Mouse (Mus musculus) thymus, adult 2 months (tissue): ENCODE results near the gene Thrb. TPM values are rescaled to one million over a fixed set of nuclear protein-coding genes. Genes with fewer than 3 reads are reported as not detected.

Experiments used
- DNase-seq: peaks from one replicate; pipeline ENCODE4 v3.0.0; 2021
- H3K27ac ChIP-seq: fragments of 200-500 bp; 2 replicates; pipeline ENCODE4 v1.5.1; 2012; ENCODE audit warnings: low read length, control low read depth; ENCODE audit not compliant: control insufficient read depth, insufficient read depth
- H3K27me3 ChIP-seq: fragments of 200-500 bp; 2 replicates; pipeline ENCODE4 v1.6.1; 2012; ENCODE audit warnings: mild to moderate bottlenecking, low read length, moderate library complexity, mixed read lengths; ENCODE audit not compliant: control insufficient read depth, insufficient read depth
- H3K36me3 ChIP-seq: fragments of 200-500 bp; 2 replicates; pipeline ENCODE4 v1.6.1; 2012; ENCODE audit warnings: mild to moderate bottlenecking, low read length, moderate library complexity; ENCODE audit not compliant: control insufficient read depth, insufficient read depth
- H3K4me1 ChIP-seq: fragments of 200-500 bp; replicated peaks from 2 replicates; pipeline ENCODE4 v1.6.1; 2012; ENCODE audit warnings: low read length; ENCODE audit not compliant: control insufficient read depth, insufficient read depth
- H3K4me3 ChIP-seq: fragments of 200-500 bp; 2 replicates; pipeline ENCODE4 v1.5.1; 2012; ENCODE audit warnings: mild to moderate bottlenecking, low read length, control low read depth, moderate library complexity; ENCODE audit not compliant: control insufficient read depth, insufficient read depth
- CTCF ChIP-seq: fragments of 200-500 bp; IDR thresholded peaks from 2 replicates; pipeline ENCODE4 v1.5.1; 2012; ENCODE audit warnings: mild to moderate bottlenecking, control low read depth, low read length, moderate library complexity, borderline replicate concordance; ENCODE audit not compliant: control insufficient read depth, poor library complexity, insufficient read depth; ENCODE audit errors: extremely low read depth
- POLR2A ChIP-seq: fragments of 200-500 bp; IDR thresholded peaks from 2 replicates; pipeline ENCODE4 v1.6.1; 2012; ENCODE audit warnings: mild to moderate bottlenecking, low read length, control low read depth, moderate library complexity; ENCODE audit not compliant: control insufficient read depth, poor library complexity, insufficient read depth; ENCODE audit errors: extremely low read depth
- WGBS: fragments of 180-500 bp; shearing (Covaris S2); methylation state at CpG from one replicate; pipeline ENCODE4 v1.1.7; 2018; 5-methylcytosine and 5-hydroxymethylcytosine counted together
- polyA plus RNA-seq: library from polyadenylated mRNA; depleted of rRNA; stranded (reverse); fragments of >200 nt; gene quantifications from 2 replicates; pipeline ENCODE4 v1.2.3, GENCODE M21; 2012

Thrb gene
- polyA plus RNA-seq, 1 experiment = 1.5 TPM

GRCm38 (mm10) chr14:18016604-18017003, 356.5 kb downstream of the Thrb start:
- H3K4me1 ChIP-seq = peaks cover 24% of the 10 kb centered on the region
- no peak for DNase-seq
- 96% methylated on average over 5 of the region's 5 CpGs for WGBS
- no peak overlapping the region for H3K4me3 ChIP-seq
- H3K36me3 ChIP-seq = no peaks in the 10 kb centered on the region
- H3K27ac ChIP-seq = no peak overlapping the region
- no peak for TF ChIP-seq POLR2A
- no peak for TF ChIP-seq CTCF
- H3K27me3 ChIP-seq = no peaks in the 10 kb centered on the region

GRCm38 (mm10) chr14:18020128-18020527, 360.1 kb downstream of the Thrb start:
- no peak for DNase-seq
- no peak overlapping the region for H3K4me3 ChIP-seq
- no peak overlapping the region for H3K27ac ChIP-seq
- 50% methylated on average over 4 of the region's 4 CpGs for WGBS
- no peaks in the 10 kb centered on the region for H3K27me3 ChIP-seq
- H3K36me3 ChIP-seq = no peaks in the 10 kb centered on the region
- TF ChIP-seq POLR2A (no peak), CTCF (no peak)
- peaks cover 25% of the 10 kb centered on the region for H3K4me1 ChIP-seq

GRCm38 (mm10) chr14:18020636-18021035, 360.6 kb downstream of the Thrb start:
- no peaks in the 10 kb centered on the region for H3K36me3 ChIP-seq
- H3K27me3 ChIP-seq = no peaks in the 10 kb centered on the region
- no peak overlapping the region for H3K4me3 ChIP-seq
- TF ChIP-seq CTCF = no peak
- no peak for TF ChIP-seq POLR2A
- peaks cover 25% of the 10 kb centered on the region for H3K4me1 ChIP-seq
- DNase-seq = no peak
- WGBS = 94% methylated on average over 3 of the region's 3 CpGs
- H3K27ac ChIP-seq = peak overlapping the region; percentile 6; the same call in 1 of the 2 replicates

GRCm38 (mm10) chr14:18021726-18022125, 361.7 kb downstream of the Thrb start:
- Histone ChIP-seq H3K4me1 (peaks cover 24% of the 10 kb centered on the region), H3K36me3 (no peaks in the 10 kb centered on the region), H3K27me3 (no peaks in the 10 kb centered on the region), H3K4me3 (no peak overlapping the region), H3K27ac (peak overlapping the region; percentile 80)
- WGBS = 39% methylated on average over 2 of the region's 2 CpGs
- no peak for TF ChIP-seq CTCF
- TF ChIP-seq POLR2A = no peak
- peak; percentile 43 for DNase-seq

- H3K4me1 ChIP-seq = peaks cover 24% of the 10 kb centered on the region
- DNase-seq = no peak
- TF ChIP-seq POLR2A (no peak), CTCF (no peak)
These were observed 362.3 kb downstream of the Thrb start for GRCm38 (mm10) chr14:18022351-18022750.

GRCm38 (mm10) chr14:18027867-18028266, 367.8 kb downstream of the Thrb start:
- 91% methylated on average over 1 of the region's 1 CpGs for WGBS
- Histone ChIP-seq H3K27ac (no peak overlapping the region), H3K4me3 (no peak overlapping the region), H3K36me3 (no peaks in the 10 kb centered on the region), H3K4me1 (no peaks in the 10 kb centered on the region), H3K27me3 (no peaks in the 10 kb centered on the region)
- TF ChIP-seq POLR2A = no peak
- no peak for TF ChIP-seq CTCF
- no peak for DNase-seq

More at GRCm38 (mm10) chr14:18022351-18022750, 362.3 kb downstream of the Thrb start:
- Histone ChIP-seq H3K4me3 (no peak overlapping the region), H3K27me3 (no peaks in the 10 kb centered on the region), H3K36me3 (no peaks in the 10 kb centered on the region), H3K27ac (peak overlapping the region; percentile 80; the same call in 1 of the 2 replicates)
